Mouse (Mus musculus): ENCODE data around the gene Mon1a. TPM values are rescaled to one million over a fixed set of nuclear protein-coding genes. Genes with fewer than 3 reads are reported as not detected.

Mon1a gene
- total and polyA plus RNA-seq, 2 experiments from 2014 or later = 9.9 to 16.4 TPM

DNA sequence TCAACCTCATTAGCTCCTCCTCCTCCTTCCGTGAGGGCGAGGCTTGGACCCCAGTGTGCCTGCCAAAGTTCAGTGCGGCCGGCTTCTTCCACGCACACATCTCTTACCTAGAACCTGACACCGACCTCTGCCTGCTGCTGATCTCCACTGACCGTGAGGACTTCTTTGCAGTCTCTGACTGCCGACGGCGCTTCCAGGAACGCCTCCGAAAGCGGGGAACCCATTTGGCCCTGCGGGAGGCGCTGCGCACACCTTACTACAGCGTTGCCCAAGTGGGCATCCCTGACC lies 13.6 kb downstream of the Mon1a start:
- H3K4me3 ChIP-seq (ENCODE audit: low read depth, low read length) = no peak overlapping the region
- WGBS = 33% methylated on average over 17 of the region's 17 CpGs

DNA sequence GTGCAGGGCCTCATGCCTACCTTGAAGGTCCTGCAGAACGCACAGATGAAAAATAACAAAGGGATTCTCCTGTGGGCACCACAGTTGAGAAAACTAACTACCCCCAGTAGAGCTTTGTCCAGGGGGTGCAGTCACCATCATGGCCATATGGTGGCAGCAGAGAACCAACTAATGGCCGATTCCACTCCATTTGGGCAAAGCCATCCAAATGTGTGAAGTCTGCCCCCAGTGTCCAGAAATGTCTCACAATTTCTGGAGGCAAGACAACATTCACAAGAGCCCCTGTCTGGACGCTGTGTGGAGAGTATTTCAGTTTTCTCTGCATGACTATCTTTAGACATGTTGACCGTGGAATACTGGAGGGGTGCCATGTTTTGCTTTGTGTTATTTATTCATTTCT lies 16.8 kb downstream of the Mon1a start:
- Histone ChIP-seq H3K27ac (ENCODE audit: low read depth) (peak overlapping the region; percentile 39; the same call in 1 of the 2 replicates), H3K9me3 (replicated peaks; ENCODE audit: control insufficient read depth, low read length) (no peaks in the 10 kb centered on the region), H3K4me1 (ENCODE audit: control insufficient read depth, insufficient read depth) (no peaks in the 10 kb centered on the region), H3K36me3 (replicated peaks; ENCODE audit: control insufficient read depth, insufficient read depth, low read length) (peaks cover 9% of the 10 kb centered on the region), H3K4me3 (ENCODE audit: low read depth, low read length) (no peak overlapping the region), H3K27me3 (ENCODE audit: control insufficient read depth, insufficient read depth, low read length) (0 out of 2 replicates have a peak, but pooled peaks cover 3% of the 10 kb centered on the region), H3K4me2 (ENCODE audit: low read depth, low read length) (no peak overlapping the region), H3K9ac (replicated peaks; ENCODE audit: low read depth, low read length) (no peak overlapping the region)
- TF ChIP-seq CTCF (IDR thresholded peaks at IDR 0.05; ENCODE audit: low read depth) (peak; percentile 98), EP300 (IDR thresholded peaks at IDR 0.05; ENCODE audit: low read depth) (no peak)
- WGBS = 2% methylated on average over 4 of the region's 4 CpGs
- peak; percentile 70 for ATAC-seq (ENCODE audit: insufficient read depth, low read depth)
- DNase-seq (ENCODE audit: low spot score) = peak; percentile 82

More for the DNA sequence above, 13.6 kb downstream of the Mon1a start:
- DNase-seq (ENCODE audit: low spot score) (no peak), ATAC-seq (ENCODE audit: insufficient read depth, low read depth) (no peak)
- H3K9me3 ChIP-seq (replicated peaks; ENCODE audit: control insufficient read depth, low read length) = no peaks in the 10 kb centered on the region
- no peak overlapping the region for H3K27ac ChIP-seq (ENCODE audit: low read depth)
- TF ChIP-seq CTCF (IDR thresholded peaks at IDR 0.05; ENCODE audit: low read depth) (no peak), EP300 (IDR thresholded peaks at IDR 0.05; ENCODE audit: low read depth) (no peak)
- H3K27me3 ChIP-seq (ENCODE audit: control insufficient read depth, insufficient read depth, low read length) = 0 out of 2 replicates have a peak, but pooled peaks cover 3% of the 10 kb centered on the region
- no peak overlapping the region; the same call in 1 of the 2 replicates for H3K4me2 ChIP-seq (ENCODE audit: low read depth, low read length)
- no peak overlapping the region for H3K9ac ChIP-seq (replicated peaks; ENCODE audit: low read depth, low read length)
- no peaks in the 10 kb centered on the region for H3K4me1 ChIP-seq (ENCODE audit: control insufficient read depth, insufficient read depth)
- peaks cover 21% of the 10 kb centered on the region for H3K36me3 ChIP-seq (replicated peaks; ENCODE audit: control insufficient read depth, insufficient read depth, low read length)

DNA sequence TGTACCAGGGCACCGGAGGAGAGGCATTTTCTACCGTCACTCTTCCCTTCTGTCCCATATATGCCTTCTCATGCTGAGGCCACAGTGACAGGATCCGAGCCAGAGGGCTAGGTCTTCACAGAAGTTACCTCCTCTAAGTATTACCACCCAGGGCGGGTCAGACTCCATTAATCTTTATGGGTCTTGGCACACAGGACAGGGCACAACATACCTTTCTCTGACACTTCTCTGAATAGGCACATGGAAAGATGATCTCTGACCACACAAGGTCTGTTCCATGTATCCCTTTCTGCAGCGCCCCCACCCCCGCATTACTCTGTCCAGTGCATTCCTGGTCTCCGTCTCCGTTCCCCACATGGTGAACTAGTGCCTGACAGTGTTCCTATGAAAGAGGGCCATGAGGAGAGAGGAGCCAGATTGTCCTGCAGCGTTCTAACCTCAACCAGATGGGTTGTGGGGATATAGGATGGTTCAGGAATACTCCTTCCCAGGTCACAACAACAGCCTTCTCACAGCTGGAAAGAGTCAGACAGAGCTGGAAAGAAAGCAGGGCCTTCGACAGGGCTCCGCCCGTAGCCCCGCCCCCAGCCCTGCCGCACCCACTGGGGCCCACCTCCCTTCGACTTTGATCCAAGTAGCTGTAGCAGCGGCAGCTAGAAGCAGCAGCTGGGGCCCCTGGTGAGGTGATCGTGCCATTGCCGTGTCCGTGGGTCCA lies 18.5 kb downstream of the Mon1a start, which contains the start of gene Mst1r:
Mst1r (plus strand) TSS at position 622 of the 715 bp plus-strand sequence.
- H3K4me1 ChIP-seq (ENCODE audit: control insufficient read depth, insufficient read depth) = no peaks in the 10 kb centered on the region
- H3K9me3 ChIP-seq (replicated peaks; ENCODE audit: control insufficient read depth, low read length) = no peaks in the 10 kb centered on the region
- no peak for TF ChIP-seq EP300 (IDR thresholded peaks at IDR 0.05; ENCODE audit: low read depth)
- no peak; the same call in 1 of the 2 replicates for TF ChIP-seq CTCF (IDR thresholded peaks at IDR 0.05; ENCODE audit: low read depth)
- H3K36me3 ChIP-seq (replicated peaks; ENCODE audit: control insufficient read depth, insufficient read depth, low read length) = peaks cover 3% of the 10 kb centered on the region; the same call in 1 of the 2 replicates
- DNase-seq (ENCODE audit: low spot score) = peak; percentile 66
- ATAC-seq (ENCODE audit: insufficient read depth, low read depth) = peak; percentile 65
- 19% methylated on average over 19 of the region's 19 CpGs for WGBS
- peak within 1 kb of the TSS; percentile 23 for H3K9ac ChIP-seq (replicated peaks; ENCODE audit: low read depth, low read length)
- peak within 1 kb of the TSS; percentile 37 for H3K4me3 ChIP-seq (ENCODE audit: low read depth, low read length)
- peak within 1 kb of the TSS; percentile 17; the same call in 1 of the 2 replicates for H3K27ac ChIP-seq (ENCODE audit: low read depth)
- H3K4me2 ChIP-seq (ENCODE audit: low read depth, low read length) = peak within 1 kb of the TSS; percentile 61
- no peaks in the 10 kb centered on the region for H3K27me3 ChIP-seq (ENCODE audit: control insufficient read depth, insufficient read depth, low read length)

DNA sequence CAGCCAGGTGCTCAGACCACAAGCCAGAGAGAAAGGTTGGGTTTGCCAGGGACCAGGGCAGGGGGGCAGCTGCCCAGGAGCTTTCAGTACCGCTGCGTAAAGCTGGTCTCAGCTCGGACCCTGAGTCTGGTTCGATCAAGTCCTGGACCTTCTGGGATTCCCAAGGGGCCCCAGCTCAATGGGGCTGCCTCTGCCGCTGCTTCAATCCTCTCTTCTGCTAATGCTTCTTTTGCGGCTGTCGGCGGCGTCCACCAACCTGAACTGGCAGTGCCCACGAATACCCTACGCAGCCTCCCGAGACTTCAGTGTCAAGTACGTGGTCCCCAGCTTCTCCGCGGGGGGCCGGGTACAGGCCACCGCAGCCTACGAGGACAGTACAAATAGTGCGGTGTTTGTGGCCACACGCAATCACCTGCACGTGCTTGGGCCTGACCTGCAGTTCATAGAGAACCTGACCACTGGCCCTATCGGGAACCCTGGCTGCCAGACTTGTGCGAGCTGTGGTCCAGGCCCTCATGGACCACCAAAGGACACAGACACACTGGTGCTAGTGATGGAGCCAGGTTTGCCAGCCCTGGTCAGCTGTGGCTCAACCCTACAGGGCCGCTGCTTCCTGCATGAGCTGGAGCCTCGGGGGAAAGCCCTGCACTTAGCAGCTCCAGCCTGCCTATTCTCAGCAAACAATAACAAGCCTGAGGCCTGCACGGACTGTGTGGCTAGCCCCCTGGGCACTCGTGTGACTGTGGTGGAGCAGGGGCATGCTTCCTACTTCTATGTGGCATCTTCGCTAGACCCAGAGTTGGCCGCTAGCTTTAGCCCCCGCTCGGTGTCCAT lies 19.2 kb downstream of the Mon1a start:
- H3K9ac ChIP-seq (replicated peaks; ENCODE audit: low read depth, low read length) = peak overlapping the region; percentile 23
- peak overlapping the region; percentile 37 for H3K4me3 ChIP-seq (ENCODE audit: low read depth, low read length)
- H3K4me1 ChIP-seq (ENCODE audit: control insufficient read depth, insufficient read depth) = no peaks in the 10 kb centered on the region
- no peak for TF ChIP-seq EP300 (IDR thresholded peaks at IDR 0.05; ENCODE audit: low read depth)
- TF ChIP-seq CTCF (IDR thresholded peaks at IDR 0.05; ENCODE audit: low read depth) = no peak
- no peak for DNase-seq (ENCODE audit: low spot score)
- peak overlapping the region; percentile 61 for H3K4me2 ChIP-seq (ENCODE audit: low read depth, low read length)
- 52% methylated on average over 31 of the region's 31 CpGs for WGBS
- ATAC-seq (ENCODE audit: insufficient read depth, low read depth) = no peak
- peak overlapping the region; percentile 17; the same call in 1 of the 2 replicates for H3K27ac ChIP-seq (ENCODE audit: low read depth)
- peaks cover 3% of the 10 kb centered on the region; the same call in 1 of the 2 replicates for H3K36me3 ChIP-seq (replicated peaks; ENCODE audit: control insufficient read depth, insufficient read depth, low read length)
- H3K27me3 ChIP-seq (ENCODE audit: control insufficient read depth, insufficient read depth, low read length) = no peaks in the 10 kb centered on the region
- no peaks in the 10 kb centered on the region for H3K9me3 ChIP-seq (replicated peaks; ENCODE audit: control insufficient read depth, low read length)

DNA sequence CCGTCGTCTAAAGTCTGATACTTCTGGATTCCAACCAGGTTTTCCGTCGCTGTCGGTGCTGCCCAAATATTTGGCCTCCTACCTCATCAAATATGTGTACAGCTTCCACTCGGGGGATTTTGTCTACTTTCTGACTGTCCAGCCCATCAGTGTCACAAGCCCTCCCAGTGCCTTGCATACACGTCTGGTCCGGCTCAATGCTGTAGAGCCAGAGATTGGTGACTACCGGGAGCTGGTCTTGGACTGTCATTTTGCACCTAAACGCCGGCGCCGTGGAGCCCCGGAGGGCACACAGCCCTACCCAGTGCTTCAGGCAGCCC lies 19.8 kb downstream of the Mon1a start:
- no peak for TF ChIP-seq EP300 (IDR thresholded peaks at IDR 0.05; ENCODE audit: low read depth)
- H3K27ac ChIP-seq (ENCODE audit: low read depth) = peak overlapping the region; percentile 44
- H3K27me3 ChIP-seq (ENCODE audit: control insufficient read depth, insufficient read depth, low read length) = no peaks in the 10 kb centered on the region
- peak overlapping the region; percentile 37 for H3K4me3 ChIP-seq (ENCODE audit: low read depth, low read length)
- no peaks in the 10 kb centered on the region for H3K9me3 ChIP-seq (replicated peaks; ENCODE audit: control insufficient read depth, low read length)
- 68% methylated on average over 14 of the region's 14 CpGs for WGBS
- H3K36me3 ChIP-seq (replicated peaks; ENCODE audit: control insufficient read depth, insufficient read depth, low read length) = 0 out of 2 replicates have a peak, but pooled peaks cover under 1% of the 10 kb centered on the region
- H3K9ac ChIP-seq (replicated peaks; ENCODE audit: low read depth, low read length) = peak overlapping the region; percentile 27
- no peak for ATAC-seq (ENCODE audit: insufficient read depth, low read depth)
- DNase-seq (ENCODE audit: low spot score) = no peak
- H3K4me1 ChIP-seq (ENCODE audit: control insufficient read depth, insufficient read depth) = no peaks in the 10 kb centered on the region
- H3K4me2 ChIP-seq (ENCODE audit: low read depth, low read length) = peak overlapping the region; percentile 61

All from heart, postnatal 0 days (tissue).